Mouse (Mus musculus): ENCODE measurements around the gene Tymp. TPM values are rescaled to one million over a fixed set of nuclear protein-coding genes. Genes with fewer than 3 reads are reported as not detected.
A peak's percentile ranks its signal among the peaks of the same experiment; 100 is the strongest.

Tymp gene
- polyA plus RNA-seq, 1 experiment, result 3.7 TPM

DNA sequence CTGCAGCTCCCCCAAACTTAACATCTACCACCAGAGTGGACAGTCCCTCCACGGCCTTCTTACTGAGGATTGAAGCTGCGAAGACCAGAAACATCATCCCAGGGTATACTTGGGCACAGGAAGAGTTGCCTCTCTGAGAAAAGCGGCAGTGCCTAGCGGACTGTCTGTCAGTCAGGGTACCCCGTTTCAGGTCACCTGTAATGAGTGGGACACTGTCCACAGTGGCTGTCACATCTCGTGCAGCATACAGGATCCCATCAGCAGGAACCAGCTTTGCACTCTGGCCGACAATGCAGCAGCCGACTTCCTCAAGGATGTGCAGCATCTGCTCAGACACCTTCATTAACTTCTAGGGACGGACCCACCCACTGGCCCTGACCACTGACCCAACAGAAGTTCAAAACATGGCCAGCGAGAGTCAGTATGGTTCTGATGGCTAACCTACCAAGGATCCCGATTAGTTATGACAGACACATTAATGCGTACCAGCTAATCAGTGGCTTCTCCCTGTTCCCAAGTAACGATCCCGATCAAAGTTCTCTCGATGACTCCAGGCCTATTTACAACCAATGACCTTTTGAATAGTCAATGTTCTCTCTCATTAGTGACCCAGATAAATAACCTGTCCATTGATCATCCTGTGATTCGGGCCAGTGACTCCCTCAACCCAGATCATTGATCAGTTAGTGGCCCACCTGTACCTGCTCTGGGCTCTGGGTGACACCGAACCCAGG, 1.9 kb downstream of the Tymp start:
- no peak for TF ChIP-seq CTCF (IDR thresholded peaks at IDR 0.05; ENCODE audit: extremely low read depth, insufficient read depth, low read length)
- TF ChIP-seq POLR2A (IDR thresholded peaks at IDR 0.05; ENCODE audit: extremely low read depth, insufficient read depth, low read length), result no peak
- Histone ChIP-seq H3K4me1 (ENCODE audit: control insufficient read depth, insufficient read depth, low read length) (no peaks in the 10 kb centered on the region), H3K4me3 (ENCODE audit: insufficient read depth, low read length) (peak overlapping the region; percentile 76; the same call in 1 of the 2 replicates), H3K27ac (ENCODE audit: insufficient read depth, low read length) (no peak overlapping the region)

DNA sequence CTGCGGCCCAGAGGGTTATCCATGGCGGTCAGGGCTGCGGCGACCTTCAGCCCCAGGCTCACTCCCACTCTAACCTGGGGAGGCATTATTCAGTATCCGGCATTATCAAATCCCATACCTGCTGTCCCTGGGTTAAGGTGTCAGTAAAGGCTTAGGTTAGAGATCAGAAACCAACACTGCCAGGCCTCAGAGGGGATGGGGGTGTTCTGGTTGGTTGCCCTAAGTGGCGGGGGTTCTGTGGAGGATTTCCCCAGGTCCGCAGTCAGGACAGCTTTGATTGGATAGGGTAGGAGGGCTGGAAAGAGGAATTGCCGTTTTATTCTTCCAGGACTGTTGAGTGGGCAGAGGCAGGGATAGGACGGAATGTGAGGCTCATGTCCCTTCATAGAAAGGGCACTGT, 2.5 kb downstream of the Tymp start:
- no peak overlapping the region for H3K27ac ChIP-seq (ENCODE audit: insufficient read depth, low read length)
- H3K4me3 ChIP-seq (ENCODE audit: insufficient read depth, low read length), result peak overlapping the region; percentile 76
- no peaks in the 10 kb centered on the region for H3K4me1 ChIP-seq (ENCODE audit: control insufficient read depth, insufficient read depth, low read length)
- TF ChIP-seq POLR2A (IDR thresholded peaks at IDR 0.05; ENCODE audit: extremely low read depth, insufficient read depth, low read length) (no peak), CTCF (IDR thresholded peaks at IDR 0.05; ENCODE audit: extremely low read depth, insufficient read depth, low read length) (no peak)

DNA sequence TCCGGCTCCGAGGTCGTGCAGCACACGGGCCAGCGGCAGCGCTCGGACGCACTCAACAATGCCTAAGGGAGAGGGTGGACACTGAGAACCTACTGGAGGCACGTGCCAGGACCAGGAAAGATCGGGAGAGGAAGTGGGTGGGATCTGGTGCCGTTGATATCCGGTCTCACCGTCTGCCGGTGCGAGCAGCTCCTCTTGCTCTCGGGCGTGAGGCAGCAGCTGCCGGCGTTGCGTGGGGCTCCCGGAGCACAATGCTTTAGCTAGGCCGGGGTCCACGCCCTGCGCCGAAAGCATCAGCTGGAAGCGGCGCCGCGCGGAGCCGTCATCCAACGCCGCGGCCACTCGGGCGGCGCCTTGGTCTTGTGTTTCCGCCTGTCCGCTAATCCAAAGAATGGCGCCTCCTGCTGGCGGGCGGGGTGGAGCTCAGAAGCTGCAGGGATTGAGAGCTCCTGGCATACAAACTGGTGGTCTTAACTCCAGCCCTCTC, 3.0 kb downstream of the Tymp start, which contains the start of gene Sco2:
Gene Sco2 (minus strand): TSS at position 85 of the 487 bp plus-strand sequence.
- Histone ChIP-seq H3K27ac (ENCODE audit: insufficient read depth, low read length) (peak within 1 kb of the TSS; percentile 91), H3K4me1 (ENCODE audit: control insufficient read depth, insufficient read depth, low read length) (no peaks in the 10 kb centered on the region), H3K4me3 (ENCODE audit: insufficient read depth, low read length) (peak within 1 kb of the TSS; percentile 76)
- peak; percentile 50; the same call in 1 of the 2 replicates for TF ChIP-seq POLR2A (IDR thresholded peaks at IDR 0.05; ENCODE audit: extremely low read depth, insufficient read depth, low read length)
- peak; percentile 61 for TF ChIP-seq CTCF (IDR thresholded peaks at IDR 0.05; ENCODE audit: extremely low read depth, insufficient read depth, low read length)

DNA sequence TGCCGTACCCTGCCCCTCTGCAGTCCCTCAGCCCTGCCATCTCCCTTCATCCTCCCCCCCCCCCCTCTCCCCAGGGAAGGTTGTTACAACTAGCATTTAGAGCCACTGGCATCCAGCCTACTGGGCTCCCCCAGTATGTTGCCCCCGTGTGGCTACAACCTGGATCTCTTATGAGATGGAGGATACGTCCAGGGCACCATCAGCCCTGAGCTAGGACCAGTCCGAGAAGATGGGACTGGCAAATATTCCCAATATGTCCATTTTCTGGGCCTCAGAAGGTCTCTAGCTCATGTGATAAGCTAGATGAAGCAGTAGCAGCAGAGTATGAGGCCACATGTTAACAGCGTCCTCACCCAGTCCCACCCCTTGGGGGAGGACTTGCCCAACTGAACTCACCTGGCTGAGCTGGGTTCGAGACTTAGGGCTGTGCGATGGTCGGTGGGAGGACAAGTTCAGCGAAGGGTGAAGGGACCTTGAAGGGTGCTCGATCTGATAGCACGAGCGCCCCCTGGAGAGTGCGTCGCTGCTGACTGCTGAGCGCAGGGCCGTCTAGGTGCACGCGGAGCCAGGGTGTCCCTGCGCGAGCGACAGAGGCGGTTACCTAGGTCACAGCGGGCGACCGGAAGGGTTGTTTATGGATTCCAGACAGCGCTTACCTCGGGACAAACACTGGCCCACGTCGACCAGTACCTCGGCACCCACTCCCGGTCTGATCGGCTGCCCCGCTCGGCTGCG, 3.6 kb downstream of the Tymp start:
- TF ChIP-seq POLR2A (IDR thresholded peaks at IDR 0.05; ENCODE audit: extremely low read depth, insufficient read depth, low read length), result no peak; the same call in 1 of the 2 replicates
- TF ChIP-seq CTCF (IDR thresholded peaks at IDR 0.05; ENCODE audit: extremely low read depth, insufficient read depth, low read length), result peak; percentile 64
- Histone ChIP-seq H3K4me1 (ENCODE audit: control insufficient read depth, insufficient read depth, low read length) (no peaks in the 10 kb centered on the region), H3K4me3 (ENCODE audit: insufficient read depth, low read length) (peak overlapping the region; percentile 76), H3K27ac (ENCODE audit: insufficient read depth, low read length) (peak overlapping the region; percentile 91)

DNA sequence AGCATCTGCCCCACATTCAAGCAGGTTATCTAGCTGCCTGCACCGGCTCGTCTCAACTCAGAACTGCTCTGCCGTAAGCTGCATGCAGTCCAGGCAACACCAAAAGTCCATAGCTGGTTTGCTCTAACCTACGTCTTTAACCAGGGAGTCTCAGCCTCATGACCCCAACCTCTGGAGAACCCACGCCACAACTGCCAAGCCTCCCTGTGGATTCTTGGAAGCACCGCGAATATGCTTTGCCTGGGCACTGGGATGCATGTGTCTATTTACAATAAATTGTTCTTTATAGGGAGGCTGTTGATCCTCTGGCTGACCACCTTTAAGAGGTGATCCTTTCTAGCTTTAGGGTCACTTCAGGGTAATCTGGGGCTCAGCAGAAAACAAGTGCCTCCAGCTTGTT, 4.3 kb downstream of the Tymp start:
- TF ChIP-seq POLR2A (IDR thresholded peaks at IDR 0.05; ENCODE audit: extremely low read depth, insufficient read depth, low read length), result no peak
- TF ChIP-seq CTCF (IDR thresholded peaks at IDR 0.05; ENCODE audit: extremely low read depth, insufficient read depth, low read length), result no peak
- H3K4me3 ChIP-seq (ENCODE audit: insufficient read depth, low read length), result no peak overlapping the region; the same call in 1 of the 2 replicates
- H3K27ac ChIP-seq (ENCODE audit: insufficient read depth, low read length), result no peak overlapping the region
- no peaks in the 10 kb centered on the region for H3K4me1 ChIP-seq (ENCODE audit: control insufficient read depth, insufficient read depth, low read length)

DNA sequence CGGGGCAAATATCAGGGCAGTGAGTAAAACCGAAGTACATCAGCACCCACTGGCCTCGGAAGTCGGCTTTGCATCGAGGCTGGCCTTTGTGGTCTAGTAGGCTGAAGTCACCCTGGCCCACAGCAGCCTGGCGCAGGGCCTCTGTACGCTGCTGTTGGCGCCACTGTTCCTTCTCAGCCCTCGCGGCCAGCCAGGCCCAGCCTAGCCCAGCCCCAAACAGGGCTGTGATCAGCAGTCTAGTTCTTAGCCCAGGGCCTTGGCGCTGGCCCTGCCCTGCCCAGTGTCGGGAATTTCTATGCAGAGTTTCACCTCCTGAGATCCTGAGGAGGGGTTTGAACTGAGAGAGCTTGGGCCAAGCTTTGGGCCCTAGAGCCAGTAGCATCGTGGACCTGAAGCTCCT, 4.8 kb downstream of the Tymp start:
- no peak for TF ChIP-seq CTCF (IDR thresholded peaks at IDR 0.05; ENCODE audit: extremely low read depth, insufficient read depth, low read length)
- TF ChIP-seq POLR2A (IDR thresholded peaks at IDR 0.05; ENCODE audit: extremely low read depth, insufficient read depth, low read length), result no peak; the same call in 1 of the 2 replicates
- Histone ChIP-seq H3K27ac (ENCODE audit: insufficient read depth, low read length) (no peak overlapping the region), H3K4me3 (ENCODE audit: insufficient read depth, low read length) (no peak overlapping the region), H3K4me1 (ENCODE audit: control insufficient read depth, insufficient read depth, low read length) (no peaks in the 10 kb centered on the region)

DNA sequence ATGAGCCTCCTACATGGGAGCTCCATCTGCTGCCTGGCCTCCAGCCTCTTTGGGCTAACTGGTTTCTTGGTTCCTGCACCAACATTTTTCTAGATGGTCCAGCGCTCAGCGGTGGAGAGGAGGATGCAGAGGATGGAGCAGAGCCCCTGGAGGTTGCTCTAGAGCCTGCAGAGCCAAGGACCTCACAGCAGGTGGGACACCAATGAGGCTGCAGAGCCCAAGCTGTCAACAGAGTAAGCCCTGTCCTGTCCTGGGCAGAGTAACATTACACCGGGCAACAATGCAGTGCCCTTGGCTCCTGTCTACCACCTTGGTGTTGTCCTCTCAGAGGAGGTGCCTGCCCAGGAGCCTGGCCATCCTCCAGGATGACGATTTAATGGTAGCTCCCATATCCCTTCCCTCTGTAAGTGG, 11.7 kb downstream of the Tymp start:
- Histone ChIP-seq H3K4me3 (ENCODE audit: insufficient read depth, low read length) (no peak overlapping the region), H3K4me1 (ENCODE audit: control insufficient read depth, insufficient read depth, low read length) (no peaks in the 10 kb centered on the region), H3K27ac (ENCODE audit: insufficient read depth, low read length) (no peak overlapping the region)
- TF ChIP-seq POLR2A (IDR thresholded peaks at IDR 0.05; ENCODE audit: extremely low read depth, insufficient read depth, low read length), result no peak
- TF ChIP-seq CTCF (IDR thresholded peaks at IDR 0.05; ENCODE audit: extremely low read depth, insufficient read depth, low read length), result no peak

DNA sequence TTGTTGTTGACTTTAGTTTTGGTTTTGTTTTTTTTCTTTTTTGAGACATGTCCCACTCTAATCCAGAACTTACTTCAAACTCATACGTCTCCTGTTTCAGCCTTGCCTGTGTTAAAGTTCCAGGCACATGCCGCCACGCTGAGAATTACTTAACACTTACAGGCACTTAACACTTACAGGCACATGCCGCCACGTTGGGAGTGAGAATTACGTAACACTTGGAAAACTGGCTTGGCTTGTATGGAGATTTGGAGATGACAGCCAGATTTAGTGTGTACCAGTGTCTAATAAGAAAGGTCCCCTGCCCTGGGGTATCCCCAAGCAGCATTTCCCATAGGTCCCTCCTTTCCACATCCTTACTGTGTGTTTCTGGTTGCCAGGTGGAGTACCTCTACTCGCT, 13.8 kb downstream of the Tymp start:
- no peak overlapping the region for H3K4me3 ChIP-seq (ENCODE audit: insufficient read depth, low read length)
- H3K27ac ChIP-seq (ENCODE audit: insufficient read depth, low read length), result no peak overlapping the region
- H3K4me1 ChIP-seq (ENCODE audit: control insufficient read depth, insufficient read depth, low read length), result no peaks in the 10 kb centered on the region; the same call in 1 of the 2 replicates
- TF ChIP-seq POLR2A (IDR thresholded peaks at IDR 0.05; ENCODE audit: extremely low read depth, insufficient read depth, low read length) (no peak), CTCF (IDR thresholded peaks at IDR 0.05; ENCODE audit: extremely low read depth, insufficient read depth, low read length) (no peak)

DNA sequence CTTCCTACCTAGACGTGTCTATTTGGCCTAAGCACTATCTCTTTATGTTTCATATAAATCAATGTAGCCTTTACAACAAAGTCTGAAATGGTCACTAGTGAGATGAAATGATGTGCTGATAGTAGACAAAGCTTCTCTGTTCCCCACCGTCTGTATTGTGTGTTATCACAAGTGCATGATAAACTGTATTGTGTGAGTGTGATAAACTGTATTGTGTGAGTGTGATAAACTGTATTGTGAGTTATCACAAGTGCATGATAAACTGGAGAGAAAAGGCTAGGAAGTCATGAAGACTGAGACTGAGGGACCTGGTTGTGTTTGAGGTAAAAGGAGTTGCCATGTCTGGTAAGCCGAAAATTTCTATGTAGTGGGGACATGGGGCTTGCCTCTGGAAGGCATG, 18.1 kb downstream of the Tymp start:
- Histone ChIP-seq H3K4me3 (ENCODE audit: insufficient read depth, low read length) (no peak overlapping the region), H3K4me1 (ENCODE audit: control insufficient read depth, insufficient read depth, low read length) (no peaks in the 10 kb centered on the region; the same call in 1 of the 2 replicates), H3K27ac (ENCODE audit: insufficient read depth, low read length) (no peak overlapping the region)
- TF ChIP-seq CTCF (IDR thresholded peaks at IDR 0.05; ENCODE audit: extremely low read depth, insufficient read depth, low read length), result no peak
- TF ChIP-seq POLR2A (IDR thresholded peaks at IDR 0.05; ENCODE audit: extremely low read depth, insufficient read depth, low read length), result no peak
